Mouse (Mus musculus): ENCODE results near the gene Ssr2.

The Ssr2 gene

DNA sequence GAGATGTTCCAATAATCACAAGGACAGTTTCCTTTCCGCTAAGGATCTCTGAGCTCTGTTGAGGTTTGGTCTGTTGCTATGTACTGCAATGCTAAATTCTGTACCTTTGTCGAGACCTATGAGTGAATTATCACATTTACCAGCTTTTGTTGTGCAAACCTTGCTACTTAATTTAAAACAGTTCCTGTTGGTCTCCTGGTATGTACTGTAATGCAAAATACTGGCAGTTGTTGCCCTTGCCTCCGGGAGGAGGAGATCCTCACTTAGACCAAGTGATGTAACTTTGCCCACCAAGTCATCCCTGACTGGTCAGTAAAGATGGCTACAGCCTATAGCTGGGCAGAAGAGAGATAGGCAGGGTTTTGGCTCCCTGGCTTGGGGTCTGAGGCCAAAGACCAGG lies at the start of gene Ssr2:
Gene Ssr2 (plus strand): TSS at position 337 of the 400 bp plus-strand sequence.
- DNase-seq (ENCODE audit: low spot score) = no peak

DNA sequence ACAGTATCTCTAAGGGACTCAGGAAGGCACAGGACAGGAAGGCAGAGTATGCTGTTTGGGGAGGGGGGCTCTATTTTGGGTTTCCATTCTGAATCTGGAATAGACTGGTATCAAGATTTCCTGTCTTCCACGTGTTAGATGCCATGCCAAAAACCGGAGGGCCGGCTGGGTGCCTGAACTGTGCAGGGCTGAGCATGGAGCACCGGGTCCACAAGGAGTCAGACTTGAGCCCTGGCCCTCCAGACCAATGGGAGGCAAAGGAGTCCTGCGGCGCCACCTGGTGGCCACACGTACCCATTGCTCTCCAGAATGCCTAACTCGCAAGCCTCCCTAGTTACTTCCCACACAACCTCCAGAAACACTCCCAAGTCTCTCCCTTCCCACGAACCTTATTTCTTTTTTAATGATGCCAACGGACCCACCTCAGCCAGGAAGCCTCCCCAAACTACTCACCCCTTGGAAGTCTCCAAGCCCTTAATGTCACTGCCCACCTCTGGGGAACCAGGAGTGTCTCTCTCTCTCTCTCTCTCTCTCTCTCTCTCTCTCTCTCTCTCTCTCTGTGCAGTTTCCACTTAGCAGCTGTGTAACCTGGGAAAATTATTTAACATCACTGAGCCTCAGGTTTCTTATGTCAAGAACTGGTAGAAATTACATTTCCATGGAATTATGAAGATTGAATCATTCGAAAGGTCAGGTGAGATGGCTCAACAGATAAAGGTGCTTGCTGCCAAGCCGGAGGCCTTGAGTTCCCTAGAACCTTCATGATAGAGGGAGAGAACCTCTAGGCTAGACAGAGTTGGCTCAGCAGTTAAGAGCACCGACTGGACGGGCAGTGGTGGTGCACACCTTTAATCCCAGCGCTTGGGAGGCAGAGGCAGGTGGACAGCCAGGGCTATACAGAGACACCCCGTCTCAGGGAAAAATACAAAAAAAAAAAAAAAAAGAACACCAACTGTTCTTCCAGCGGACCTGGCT lies 49.2 kb upstream of the Ssr2 start:
- DNase-seq (ENCODE audit: low spot score) = peak; percentile 95

DNA sequence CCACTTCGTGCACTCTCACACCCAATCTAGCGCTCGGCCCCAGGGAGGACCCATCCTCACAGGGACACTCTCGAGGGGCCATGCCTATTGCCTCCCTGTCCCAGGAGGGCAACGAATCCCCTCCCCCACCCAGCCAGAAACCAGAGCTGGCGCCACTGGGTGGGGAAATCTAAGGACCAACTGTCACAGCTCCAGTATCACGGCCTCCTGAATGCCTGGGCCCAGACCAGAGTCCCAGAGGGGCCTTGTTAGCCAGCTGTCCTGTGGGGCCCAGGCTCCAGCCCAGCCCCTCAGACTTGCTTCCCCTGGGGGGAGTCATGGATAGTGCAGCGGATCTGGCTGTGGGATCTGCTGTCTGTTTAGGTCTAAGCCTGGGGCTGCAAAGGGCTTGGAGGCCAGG lies 48.1 kb upstream of the Ssr2 start:
- no peak for DNase-seq (ENCODE audit: low spot score)

DNA sequence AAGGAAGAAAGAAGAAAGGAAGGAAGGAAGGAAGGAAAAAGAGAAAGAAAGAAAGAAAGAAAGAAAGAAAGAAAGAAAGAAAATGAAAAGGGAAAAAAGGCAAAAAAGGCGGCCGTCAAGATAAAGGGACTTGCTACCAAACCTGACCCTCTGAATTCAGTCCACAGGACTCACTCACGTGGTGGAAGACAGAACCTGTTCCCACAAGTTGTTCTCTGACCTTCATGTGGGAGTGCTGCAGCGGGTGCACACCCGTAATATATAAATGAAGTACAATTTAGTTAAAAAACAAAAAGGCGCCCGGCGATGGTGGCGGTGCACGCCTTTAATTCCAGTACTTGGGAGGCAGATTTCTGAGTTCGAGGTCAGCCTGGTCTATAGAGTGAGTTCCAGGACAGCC lies 47.0 kb upstream of the Ssr2 start:
- no peak for DNase-seq (ENCODE audit: low spot score)

DNA sequence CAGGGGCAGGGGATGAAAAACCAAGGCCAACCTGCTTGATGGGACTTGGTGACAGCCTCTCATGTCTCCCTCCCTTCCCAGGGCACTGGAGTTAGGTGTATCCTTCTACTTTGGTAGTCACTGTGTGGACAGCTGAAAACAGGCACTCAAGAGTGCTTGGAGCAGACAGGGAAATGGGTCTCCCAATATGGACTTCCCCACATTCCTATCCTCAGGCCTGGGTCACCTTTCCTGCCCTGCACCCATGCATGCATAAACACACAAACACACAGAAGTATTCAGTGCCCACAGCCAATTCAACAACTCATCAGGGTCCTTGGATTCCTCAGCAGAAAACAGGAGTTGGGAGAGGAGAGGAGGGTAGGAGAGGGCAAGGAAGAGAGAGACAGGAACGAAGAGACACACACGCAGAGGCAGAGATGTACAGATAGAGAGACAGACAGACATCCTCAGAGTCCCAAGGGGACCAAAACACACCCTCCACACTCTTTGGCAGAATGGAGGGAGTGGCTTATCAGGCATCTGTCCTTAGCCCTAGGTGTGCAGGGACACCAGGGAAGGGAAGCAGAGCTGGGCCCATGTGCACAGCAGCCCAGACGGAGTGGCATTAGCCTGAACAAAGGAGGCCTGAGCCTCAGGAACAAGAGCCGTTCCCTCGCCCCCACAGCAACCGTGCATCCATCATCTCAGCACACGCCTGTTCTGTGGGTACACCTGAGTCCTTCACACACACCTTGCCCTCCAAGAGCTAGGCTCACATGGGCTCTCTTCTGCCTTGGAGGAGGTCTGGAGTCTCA lies 46.3 kb upstream of the Ssr2 start:
- no peak for DNase-seq (ENCODE audit: low spot score)

DNA sequence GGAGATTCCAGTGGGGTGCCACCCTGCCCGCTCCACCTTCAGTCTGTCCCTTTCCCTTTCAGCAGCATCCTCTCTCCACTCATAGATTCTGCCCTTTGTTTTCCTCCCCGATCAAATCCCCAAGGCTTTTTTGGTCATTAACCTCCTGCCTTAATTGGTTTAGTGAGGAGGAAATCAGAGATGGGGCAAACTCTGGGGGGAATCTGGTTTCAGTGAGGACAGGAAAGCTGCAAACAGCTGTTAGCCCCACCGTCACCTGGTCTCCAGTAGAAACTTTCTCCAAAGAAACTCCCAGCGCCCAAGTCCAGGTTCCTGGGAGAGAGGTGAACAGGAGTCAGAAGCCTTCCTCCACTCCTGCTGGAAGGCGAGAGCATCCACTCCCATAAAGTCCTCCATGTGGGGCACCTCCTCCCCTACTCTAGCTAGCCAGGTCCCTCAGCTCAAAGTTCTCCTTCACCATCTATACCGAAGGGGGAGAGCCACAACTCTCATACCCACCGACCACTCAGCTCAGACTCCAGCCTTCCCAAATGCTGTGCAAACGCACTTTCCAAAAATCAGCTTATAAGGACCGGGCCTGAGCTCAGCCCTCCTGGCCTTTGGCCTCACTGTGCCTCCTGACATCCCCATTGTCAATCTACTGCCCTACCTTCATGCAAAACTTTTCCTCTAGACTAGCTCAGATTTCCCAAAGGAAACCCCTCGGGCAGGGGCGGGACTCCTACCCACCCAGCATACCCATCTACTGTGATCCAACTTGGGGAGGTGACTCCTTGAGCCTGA lies 45.4 kb upstream of the Ssr2 start:
- no peak for DNase-seq (ENCODE audit: low spot score)

DNA sequence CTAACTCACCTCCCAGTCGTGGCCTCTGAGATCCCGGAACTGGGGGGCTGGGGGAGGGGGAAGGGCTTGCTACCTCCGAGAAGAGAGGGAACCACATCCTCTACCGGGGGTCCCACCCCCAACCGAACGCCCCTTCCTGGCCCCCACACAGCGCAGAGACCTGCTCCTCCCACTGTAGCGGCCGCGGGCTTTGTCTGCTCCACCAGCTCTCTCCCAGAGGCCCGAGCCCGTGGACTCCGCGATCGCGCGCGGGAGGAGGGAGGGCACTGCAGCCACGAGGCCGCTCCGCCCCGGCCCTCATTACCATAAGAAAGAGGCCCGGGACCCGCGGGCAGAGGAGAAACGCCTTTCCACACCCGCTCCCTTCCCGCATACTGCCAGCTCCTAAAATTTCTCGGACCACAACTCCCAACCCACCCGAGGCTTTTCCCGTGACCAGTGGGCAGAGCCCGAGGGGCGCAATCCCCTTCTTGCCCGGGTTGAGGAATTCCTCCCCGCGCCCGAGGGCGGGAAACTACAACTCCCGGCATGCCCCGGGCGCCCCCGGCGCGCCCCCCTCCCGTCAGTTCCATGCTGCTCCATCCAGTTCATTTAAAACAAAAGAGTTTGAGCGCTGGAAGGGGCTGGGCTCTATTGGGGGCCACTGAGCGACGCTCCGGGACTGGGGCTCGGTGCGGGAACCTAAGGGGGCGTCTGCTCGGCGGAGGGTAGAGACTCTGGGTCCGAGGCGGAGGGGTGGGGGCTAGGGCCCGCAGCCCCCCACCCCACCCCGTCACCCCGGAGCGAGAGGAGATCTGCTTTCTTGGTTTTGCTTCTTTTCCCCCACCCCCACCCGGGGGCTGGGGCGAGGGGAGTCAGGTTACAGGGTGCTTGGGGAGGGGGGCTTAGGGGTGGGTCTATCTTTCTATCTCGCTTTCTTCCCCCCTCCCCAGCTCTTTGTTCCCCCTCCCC lies 44.1 kb upstream of the Ssr2 start:
- peak; percentile 72 for DNase-seq (ENCODE audit: low spot score)

DNA sequence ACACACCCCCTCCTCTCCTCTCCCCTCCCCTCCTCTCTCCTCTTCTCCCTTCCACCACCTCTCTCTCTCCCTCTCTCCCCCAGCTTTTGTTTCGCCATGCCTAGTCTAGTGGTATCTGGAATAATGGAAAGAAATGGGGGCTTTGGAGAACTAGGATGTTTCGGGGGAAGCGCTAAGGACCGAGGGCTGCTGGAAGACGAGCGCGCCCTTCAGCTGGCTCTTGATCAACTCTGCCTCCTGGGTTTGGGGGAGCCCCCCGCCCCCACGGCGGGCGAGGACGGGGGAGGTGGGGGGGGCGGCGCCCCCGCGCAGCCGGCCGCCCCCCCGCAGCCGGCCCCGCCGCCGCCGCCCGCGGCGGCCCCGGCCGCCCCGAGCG lies 43.4 kb upstream of the Ssr2 start, which contains the start of gene Mex3a:
Gene Mex3a (plus strand): TSS at position 97 of the 376 bp plus-strand sequence.
- DNase-seq (ENCODE audit: low spot score) = no peak

DNA sequence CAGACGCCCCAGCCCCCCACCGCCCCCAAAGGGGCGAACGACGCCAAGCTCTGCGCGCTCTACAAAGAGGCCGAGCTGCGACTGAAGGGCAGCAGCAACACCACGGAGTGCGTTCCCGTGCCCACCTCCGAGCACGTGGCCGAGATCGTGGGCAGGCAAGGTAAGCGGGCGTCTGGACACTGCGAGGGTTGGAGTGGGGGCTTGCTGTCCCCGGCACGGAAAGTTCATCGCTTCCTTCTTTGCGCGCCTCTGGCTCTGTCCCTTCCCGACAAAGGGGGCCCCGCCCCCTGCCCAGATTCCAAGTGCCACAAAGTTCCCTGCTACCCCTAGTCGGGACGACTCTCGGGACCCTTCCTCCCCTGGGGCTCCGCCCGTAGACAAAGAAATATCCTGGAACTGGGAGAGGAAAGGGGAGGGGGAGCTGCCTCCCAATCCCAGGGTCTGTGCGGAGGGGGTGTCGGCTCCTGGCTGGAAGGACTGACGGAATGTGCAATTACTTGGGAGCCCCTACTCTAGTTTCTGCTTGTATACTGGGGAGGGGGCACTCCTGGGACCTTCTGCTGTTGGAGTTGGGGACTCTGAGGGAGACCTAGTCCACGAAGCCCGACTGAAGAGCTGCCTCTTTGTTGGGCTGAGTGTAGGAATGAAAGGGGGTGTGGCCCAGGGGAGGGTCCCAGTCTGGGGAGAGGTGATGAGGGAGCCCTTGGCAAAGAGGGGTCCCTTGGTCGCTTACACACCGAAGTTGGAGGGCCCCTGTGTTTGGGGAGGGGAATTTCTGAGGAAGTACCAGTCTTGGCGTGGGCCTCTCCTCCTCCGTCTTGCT lies 42.8 kb upstream of the Ssr2 start:
- DNase-seq (ENCODE audit: low spot score) = no peak

DNA sequence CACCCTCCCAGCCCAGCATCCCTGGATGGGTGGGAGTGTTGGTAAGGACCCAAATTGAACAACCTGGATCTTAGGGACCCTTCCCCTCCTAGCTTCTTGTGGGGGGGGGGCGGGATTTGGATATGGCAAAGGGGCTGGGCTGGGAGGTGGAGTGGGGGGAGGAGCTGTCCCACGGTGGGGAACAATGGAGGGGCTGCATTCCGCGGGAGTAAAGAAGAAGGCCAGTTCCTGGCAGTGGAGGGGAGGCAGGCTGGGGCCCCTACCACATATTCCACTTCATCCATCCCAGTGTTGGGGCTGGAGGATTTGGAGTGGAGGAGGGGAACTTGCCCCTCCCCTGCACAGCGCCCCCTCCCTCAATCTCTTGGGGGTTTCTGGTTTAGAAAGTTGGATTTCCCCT lies 42.0 kb upstream of the Ssr2 start:
- DNase-seq (ENCODE audit: low spot score) = no peak

DNA sequence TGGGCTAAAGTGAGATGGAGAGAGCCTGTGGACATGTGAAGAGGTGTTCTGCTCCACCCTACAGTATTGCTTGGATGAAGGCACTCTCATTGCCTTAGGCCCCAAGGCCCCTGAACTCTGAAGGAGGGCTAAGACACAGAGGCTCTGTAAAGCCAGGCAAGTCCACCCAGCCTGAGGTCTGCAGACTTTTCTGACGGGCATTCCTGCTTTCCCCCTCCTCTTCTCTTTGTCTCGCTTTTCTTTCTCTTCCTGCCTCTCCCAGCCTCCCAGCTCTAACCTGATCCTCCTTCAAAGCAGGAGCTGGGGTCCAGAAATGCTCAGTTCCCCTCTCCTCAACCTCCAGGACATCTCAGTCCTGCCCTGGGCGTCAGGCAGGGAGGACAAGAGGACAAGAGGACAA lies 40.7 kb upstream of the Ssr2 start:
- no peak for DNase-seq (ENCODE audit: low spot score)

DNA sequence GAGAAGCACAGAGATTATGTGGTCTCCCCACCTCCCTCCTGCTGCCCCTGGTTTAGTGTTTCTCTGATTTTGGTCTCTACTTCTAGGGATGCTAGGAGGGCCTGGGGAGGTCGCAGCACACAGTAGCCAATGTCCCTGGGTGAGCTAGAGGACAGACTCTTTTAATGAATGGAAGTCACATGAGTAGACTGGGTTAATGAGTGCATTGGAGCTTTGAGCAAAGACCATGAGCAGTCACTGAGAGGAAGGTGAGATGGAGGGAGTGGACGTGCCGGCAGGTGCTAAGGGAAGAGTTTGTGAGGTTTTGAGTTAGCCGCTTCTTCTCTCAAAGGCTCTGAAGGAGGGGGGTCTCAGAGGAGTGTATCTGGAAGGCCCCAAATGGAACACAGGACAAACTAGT lies 40.1 kb upstream of the Ssr2 start:
- no peak for DNase-seq (ENCODE audit: low spot score)

DNA sequence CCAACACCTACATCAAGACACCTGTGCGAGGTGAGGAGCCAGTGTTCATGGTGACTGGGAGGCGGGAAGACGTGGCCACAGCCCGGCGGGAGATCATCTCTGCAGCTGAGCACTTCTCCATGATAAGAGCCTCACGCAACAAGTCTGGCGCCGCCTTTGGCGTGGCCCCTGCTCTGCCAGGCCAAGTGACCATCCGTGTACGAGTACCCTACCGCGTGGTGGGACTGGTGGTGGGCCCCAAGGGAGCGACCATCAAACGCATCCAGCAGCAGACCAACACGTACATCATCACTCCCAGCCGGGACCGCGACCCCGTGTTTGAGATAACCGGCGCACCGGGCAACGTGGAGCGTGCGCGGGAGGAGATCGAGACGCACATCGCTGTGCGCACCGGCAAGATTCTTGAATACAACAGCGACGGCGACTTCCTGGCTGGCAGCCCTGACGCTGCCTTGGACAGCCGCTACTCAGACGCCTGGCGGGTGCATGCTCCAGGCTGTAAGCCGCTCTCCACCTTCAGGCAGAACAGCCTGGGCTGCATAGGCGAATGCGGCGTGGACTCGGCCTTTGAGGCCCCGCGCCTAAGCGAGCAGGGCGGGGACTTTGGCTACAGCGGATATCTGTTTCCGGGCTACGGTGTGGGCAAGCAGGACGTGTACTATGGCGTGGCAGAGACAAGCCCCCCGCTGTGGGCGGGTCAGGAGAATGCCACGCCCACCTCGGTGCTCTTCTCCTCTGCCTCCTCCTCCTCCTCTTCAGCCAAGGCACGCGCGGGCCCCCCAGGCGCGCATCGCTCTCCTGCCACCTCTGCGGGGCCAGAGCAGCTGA lies 39.4 kb upstream of the Ssr2 start:
- DNase-seq (ENCODE audit: low spot score) = no peak

DNA sequence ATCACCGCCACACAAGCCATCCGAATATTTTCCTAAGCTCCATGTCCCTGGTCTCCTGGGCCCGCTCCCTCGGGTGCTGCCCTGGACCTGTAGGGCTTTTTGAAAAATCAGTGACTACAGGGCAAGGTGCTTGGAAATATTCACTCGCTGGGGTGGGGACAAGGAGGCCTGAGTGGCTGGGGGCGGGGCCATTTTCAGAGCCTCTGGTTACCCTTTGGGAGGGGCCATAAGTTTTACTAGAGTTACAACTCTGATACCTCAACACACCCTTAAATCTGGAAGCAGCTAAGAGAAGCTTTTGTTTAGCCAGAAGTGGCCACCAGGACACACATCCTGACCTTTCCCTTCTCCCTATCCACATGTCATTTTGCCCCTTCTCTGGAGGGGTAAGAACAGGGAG lies 38.5 kb upstream of the Ssr2 start:
- DNase-seq (ENCODE audit: low spot score) = no peak

DNA sequence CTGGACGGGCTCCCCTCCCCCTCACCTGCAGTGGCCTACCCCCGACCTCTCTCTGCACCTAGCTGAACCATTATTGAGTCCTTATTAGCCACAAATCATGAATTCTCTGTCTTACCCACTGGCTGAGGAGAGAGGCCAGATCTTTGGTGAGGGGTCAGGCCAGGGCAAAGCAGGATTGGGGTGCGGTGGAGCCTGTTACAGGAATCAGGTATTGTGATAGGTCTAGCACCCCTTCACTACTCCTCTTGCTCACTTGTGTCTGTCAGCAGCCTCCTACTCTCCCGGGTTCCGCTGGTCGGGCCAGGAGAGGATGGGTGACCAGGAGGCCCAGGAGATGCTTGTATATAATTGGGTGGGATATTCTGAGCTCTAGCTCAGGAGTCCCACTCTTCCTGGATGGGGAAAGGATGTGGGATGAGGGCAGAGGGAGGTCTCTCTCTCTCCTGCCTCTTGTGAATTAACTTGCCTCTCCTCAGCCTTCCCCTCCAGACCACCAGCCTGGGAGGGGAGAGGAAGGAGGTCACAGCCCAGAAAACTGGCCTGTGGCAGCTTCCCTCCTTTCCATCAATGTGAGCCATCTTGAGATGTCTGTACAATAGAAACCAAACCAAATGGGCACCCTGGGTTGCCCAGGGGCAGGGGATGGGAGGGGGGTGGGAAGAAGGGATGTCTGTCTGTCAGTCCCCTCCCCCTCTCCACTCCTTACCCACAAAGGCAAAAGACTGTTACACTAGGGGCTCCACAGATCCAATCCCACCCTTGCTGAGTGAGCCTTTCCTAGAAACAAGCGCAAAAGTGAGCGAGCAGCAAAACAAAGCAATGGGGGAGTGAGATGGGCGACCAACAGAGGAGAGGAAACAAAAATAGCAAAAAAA lies 37.2 kb upstream of the Ssr2 start:
- DNase-seq (ENCODE audit: low spot score) = no peak

DNA sequence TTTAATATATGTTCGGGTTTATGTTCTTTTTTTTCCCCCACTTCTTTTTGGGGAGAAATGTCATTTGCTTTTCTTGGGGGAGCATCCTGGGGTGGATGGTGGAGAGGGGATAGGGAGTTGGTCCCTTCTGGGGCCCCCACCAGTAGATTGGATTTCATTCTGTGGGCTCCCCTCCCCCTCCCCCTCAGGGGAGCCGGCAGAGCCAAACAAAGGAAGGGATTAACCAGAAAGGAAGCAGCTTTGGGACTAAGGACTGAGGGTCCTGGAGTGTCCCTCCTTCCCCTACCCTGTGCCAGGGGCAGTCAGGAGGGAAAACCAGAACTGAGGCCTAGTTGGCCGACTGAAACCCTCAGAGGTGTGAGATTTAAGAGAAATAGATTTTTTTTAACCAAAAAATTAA lies 36.3 kb upstream of the Ssr2 start:
- no peak for DNase-seq (ENCODE audit: low spot score)

DNA sequence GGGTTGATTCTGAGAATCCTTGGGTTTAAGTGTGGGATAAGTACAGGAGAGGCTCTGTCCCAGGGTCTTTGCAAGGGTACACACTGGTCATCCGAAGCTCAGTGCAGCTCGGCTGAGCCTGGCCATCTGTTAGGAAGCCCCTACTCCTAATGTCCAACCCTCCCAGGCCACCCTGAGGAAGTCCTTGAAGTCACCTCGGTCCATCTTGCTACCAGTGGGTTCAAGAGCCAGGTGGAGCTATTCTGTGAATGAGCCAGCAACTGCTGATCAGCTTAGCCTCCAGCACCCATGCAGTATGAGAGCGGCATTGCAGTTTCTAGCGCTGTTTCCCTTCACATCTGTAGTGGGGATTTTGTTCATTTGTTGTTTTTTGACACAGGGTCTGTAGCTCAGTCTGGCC lies 35.6 kb upstream of the Ssr2 start:
- no peak for DNase-seq (ENCODE audit: low spot score)

DNA sequence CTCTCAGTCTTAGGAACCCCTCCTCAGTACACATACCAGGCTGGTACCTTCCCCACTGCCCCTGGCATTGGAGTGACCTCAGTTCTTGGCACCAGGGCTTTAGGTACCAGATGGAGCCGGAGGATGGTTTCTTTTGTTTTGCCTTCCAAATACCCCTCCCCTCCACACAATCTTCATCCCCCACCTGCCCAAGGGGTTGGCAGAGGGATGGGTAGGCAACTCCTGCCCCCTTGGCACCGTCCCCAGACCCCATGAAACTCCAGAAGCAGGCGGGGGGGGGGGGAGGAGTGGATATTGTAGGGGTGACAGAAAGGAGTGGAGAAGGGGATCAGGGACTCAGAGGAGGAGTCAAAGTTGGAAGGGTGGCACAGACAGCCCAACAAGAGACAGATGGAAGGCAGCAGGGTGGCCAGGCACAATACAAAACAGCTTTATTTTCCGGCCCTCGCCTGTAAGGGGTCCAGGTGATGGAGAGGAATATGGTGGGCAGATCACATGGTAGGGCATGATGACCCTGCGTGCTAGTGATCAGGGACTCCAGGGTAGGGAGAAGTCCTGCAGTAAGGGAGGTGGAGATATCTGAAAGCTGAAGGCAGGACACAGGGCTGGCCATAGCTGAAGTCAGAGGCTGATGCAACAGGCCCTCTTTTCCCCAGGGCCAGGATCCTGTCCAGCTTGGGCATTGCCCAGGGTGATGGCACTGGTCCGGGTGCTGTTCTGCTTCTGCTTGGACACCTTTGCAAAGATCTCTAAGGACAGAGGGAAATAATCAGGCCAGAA lies 33.9 kb upstream of the Ssr2 start:
- no peak for DNase-seq (ENCODE audit: low spot score)
